Mouse (Mus musculus) embryo, embryonic 9.5 days (tissue): ENCODE measurements around the gene Irf8.
A peak's percentile ranks its signal among the peaks of the same experiment; 100 is the strongest.
"Not testable (repeated sequence)": the region's sequence is repeated elsewhere in the genome, so short reads cannot be mapped to it uniquely, and the experiment has no call there.

Source experiments
- DNase-seq: peaks from one replicate; pipeline ENCODE4 v3.0.0-alpha.2; 2017; ENCODE audit errors: extremely low spot score

The Irf8 gene

DNA sequence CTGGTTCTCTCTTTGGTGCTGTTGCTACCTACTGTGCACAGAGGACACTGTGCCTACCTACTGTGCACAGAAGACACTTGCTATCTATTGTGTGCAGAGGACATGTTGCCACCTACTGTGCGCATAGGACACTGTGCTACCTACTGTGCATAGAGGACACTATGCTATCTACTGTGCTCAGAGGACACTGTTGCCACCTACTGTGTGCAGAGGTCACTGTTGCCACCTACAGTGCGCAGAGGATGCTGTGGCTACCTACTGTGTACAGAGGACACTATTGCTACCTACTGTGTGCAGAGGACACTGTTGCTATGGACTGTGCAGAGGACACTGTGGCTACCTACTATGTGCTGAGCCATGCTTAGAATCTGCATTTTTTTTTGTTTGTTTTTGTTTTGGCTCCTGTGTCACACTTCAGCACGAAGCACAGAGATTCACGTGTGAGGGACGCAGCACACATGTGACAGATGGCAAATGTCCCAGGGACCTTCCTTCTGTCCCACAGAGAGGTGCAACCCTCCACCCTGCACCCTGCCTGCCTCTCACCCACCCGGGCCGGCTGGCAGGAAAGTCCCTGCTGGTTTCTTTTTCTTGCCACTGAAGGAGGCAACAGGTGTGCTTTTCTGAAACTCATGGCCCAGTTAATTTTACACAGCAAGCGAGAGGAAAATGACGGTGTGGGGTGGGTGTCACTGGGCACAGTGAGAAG, 61.0 kb downstream of the Irf8 start:
- no peak for DNase-seq

DNA sequence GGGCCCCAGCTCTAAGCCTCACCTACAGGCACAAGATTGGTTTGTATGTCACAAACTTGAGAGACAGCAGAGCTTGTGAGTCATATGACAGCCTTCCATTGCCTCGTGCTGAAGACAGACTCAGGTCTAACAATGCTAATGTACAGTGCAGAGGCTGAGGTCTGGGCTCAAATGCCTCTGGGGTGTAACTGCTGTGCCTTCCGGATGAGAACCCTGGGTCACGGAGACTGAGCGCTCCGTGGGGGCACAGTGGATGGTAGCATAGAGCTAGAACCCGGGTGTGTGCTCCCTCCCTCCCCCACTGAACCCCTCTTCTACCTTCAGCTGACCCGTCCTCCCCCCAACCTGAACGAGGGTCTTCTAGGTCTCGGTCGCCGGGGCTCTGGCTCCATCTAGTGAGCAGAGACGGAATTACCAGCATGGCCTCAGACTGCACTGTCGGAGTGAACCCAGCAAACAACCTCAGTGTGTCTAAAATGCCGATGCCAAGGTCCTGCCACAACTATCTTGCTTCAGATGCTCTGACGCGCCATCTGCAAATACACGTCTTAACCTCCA, 64.2 kb downstream of the Irf8 start:
- peak; percentile 64 for DNase-seq

DNA sequence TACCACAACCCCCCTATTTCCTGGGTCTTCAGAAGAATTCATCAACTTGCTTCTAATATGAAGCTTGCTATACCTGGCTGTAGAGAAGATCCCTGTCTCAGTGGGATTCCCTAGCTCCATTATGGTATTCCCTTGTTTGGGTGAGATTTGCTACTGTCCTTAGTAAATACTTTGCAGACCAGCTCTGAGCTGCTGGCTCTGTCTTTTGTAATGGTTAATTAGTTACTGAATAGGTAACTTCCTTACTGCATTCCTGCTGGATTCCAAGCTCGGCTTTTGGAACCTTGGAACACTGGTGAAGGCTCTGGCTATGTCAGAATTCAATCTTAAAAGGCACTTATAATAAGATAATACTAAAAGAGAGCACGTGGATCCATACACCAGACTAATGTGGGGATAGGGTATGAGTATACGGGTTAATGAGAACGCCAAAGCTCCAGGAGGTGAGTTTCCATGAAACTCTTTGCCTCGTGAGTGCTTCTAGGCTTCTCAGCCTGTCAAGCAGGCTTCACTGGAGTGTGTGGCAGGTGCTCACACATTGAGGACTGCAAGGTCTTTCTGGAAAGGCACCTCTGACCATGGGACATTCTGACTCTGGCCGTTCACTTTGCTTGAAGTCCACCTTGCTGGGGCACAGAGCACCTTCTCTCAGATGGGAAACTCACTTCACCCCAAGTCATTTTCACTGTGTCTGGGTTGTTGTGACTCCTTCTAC, 67.7 kb downstream of the Irf8 start:
- not testable (repeated sequence) for DNase-seq

DNA sequence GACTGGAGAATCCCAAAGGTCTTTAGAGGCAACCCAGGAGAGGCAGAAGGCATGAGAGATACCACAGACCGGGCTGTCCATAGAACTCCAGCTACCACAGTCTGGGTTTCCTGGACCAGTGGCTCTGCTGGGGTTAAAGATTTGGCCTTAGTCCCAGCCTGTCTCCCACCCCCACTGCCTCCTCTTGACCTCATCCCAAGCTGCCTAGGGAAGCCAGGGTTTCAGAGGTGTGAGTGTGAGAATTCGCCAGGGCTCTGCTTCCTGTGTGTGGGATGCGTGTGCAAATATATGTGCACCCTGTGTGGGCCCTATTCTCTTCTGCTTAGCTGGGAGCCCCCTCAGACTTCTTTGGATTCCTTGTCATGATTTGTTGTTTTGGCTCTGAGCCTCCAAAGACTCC, 68.6 kb downstream of the Irf8 start:
- no peak for DNase-seq
